Mouse (Mus musculus) cerebellum, adult 9-10 months (tissue): ENCODE data around the gene Upf3a.
"Not testable (repeated sequence)": the region's sequence is repeated elsewhere in the genome, so short reads cannot be mapped to it uniquely, and the experiment has no call there.

Source experiments
- DNase-seq: peaks from one replicate; pipeline ENCODE4 v3.0.0; 2022

Upf3a gene

GRCm38 (mm10) chr8:13785250-13785763, at the start of gene Upf3a:
Gene Upf3a (plus strand): TSS chr8:13785615.
- DNase-seq, result peak; percentile 92

DNA sequence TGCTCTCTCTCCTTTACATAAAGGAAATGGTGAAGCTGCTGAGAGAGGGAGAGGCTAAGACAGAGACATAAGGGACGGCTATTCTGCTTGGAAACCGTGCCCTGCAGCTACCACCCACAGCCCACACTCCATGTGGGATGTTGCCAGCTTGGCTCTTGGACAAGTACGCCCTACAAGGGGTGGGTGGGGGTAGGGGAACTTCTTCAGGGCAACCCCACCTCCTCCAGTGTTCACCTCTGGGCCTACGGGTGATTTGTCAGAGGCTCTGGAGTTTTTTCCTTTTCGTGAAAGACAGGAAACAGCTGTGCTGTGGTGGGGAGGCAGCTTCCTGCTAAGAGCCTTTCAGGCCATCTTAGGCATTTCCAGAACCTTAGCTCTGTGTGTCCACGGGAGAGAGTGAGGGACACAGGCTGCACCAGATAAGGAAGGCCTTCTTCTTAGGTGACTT, 45.1 kb upstream of the Upf3a start:
- no peak for DNase-seq

DNA sequence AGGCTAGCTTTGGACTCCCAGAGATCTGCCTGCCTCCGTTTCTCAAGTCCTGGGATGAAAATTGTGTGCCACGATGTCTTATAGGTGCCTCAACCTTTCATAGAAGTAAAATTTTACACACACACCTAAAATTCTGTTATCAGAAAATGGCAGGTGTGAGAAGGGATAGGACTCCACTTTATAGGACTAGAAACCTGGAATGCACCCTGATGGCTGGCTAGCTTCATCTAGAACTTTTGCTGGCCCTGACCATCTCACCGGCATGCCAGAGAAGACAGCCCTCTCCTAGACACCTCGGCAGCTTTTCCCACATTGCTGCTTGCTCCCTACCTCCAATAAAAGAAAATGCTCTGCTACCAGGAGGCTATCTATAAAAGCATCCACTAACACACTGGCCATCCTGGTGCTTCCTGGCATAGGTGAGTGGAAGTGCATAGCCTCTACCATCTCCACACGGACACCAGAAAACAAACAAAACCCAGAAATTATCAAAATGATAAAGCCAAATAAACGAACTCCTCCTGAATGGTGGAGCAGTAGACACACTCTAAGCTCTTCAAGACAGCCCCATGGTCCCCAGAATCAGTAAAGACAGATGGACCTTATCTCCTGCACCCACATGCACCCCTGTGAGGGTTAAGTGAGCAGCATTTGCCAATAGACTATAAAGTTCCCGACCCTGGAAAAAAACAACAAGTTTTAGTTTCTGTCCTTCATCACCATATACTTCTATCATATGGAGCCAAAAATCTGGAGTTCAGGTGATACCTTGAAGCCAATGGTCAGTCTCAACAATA, 44.4 kb upstream of the Upf3a start:
- no peak for DNase-seq

DNA sequence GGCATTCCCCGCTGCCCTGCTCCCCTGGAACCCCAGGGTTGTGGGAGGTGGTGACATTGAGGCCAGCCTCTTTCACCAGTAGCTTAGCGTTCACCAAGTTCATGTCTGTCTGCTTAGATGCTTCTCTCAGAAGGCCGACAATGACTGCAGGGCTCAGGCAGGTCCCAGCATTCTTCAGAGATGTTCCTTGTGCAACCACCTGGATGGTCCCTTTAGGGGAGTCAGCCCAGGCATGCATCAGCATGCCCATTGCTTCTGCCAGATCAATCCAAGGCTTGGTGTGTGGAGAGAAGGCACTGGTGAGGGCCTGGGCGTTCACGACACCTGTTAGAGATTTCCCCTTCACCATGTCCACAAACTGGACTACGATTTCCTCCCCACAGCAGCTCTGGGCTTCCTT, 39.2 kb upstream of the Upf3a start:
- not testable (repeated sequence) for DNase-seq

DNA sequence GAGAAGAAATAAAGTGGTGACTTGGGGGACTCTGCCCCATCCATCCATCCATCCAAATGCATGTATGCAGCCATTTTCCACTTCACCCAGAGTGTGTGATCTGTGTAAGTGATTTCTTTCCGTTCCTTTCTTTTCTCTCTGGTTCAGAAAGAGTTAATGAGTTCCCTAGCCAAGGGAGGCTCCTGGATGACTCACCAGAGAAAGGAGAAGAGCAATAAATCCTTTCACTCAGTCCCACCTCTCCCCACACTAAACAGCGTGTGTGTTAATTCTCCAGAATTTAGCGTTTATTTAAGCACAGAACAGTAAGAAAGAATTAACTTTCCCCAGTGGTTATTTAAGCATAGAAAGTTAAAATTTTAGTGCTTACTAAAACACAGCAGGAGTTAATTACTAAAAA, 37.8 kb upstream of the Upf3a start:
- DNase-seq, result no peak

- DNase-seq, result peak; percentile 75
These were observed 31.7 kb upstream of the Upf3a start for GRCm38 (mm10) chr8:13753680-13754079.

- no peak for DNase-seq
These were observed 28.9 kb upstream of the Upf3a start for GRCm38 (mm10) chr8:13756480-13756879.

GRCm38 (mm10) chr8:13756982-13757804, 28.2 kb upstream of the Upf3a start, which contains the start of gene Cdc16:
Gene Cdc16 (plus strand): TSS chr8:13757676.
- DNase-seq, result peak; percentile 89

DNA sequence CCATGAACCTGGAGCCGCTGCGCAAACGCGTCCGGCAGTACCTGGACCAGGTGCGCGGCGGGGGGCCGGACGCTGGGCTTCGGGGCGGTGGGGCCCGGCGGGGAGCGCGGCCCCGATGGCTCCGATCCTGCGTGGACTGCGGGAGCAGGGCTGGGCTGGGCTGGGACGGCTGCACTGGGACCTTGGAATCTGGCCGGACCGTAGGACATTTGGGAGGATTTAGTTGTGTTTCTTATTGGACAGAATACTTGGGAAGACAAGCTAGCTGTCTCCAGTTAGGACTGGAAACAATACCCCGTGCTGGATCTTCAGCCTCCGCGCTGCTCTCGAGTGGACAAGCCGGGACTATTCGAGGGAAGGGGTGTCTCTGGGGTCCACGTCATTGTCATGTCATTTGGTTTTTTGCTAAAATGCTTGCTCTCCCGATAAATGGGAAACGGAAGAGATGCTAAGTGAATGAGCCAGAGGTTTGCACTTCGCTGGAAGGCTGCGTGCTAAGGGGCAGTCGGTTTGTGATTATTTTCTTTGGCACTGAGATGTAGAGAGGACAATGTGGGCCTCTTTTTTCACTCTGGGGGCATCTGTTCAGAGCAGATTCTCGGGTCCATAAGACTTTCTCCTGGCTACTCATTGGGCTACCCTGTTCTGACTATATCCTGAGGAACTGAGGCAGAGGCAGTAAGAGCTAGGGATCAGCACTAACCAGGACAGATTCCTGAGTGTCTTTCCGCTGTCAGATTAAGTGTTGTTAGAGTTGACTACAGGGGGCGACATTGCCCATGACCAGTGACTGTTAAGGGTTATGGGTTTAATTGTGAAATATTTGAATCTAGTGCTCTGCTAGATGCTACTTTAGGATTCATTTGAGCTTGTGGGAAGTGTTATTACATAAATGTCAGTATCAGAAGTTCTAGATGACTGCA, 27.3 kb upstream of the Upf3a start:
- peak; percentile 50 for DNase-seq

- DNase-seq, result no peak
These were observed 16.2 kb upstream of the Upf3a start for GRCm38 (mm10) chr8:13769206-13769605.

DNA sequence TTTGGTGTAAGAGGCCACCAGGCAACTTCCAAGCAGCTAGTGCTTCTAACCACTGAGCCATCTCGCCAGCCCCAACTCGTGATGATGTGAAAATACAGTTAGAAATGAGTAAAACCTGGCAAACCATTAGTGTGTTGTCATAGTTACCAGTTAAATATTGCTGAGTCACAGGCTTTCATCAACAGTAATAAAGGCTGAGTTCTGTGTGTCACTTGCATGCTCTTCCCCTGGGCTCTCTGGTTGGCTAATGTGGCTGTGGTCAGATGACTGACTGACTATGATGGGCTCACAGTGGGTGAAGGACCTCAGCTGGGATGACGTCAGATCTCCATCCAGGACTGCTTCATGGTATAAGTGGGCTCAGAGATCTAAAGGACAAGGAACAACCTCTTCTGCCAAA, 4.9 kb upstream of the Upf3a start:
- DNase-seq, result no peak

DNA sequence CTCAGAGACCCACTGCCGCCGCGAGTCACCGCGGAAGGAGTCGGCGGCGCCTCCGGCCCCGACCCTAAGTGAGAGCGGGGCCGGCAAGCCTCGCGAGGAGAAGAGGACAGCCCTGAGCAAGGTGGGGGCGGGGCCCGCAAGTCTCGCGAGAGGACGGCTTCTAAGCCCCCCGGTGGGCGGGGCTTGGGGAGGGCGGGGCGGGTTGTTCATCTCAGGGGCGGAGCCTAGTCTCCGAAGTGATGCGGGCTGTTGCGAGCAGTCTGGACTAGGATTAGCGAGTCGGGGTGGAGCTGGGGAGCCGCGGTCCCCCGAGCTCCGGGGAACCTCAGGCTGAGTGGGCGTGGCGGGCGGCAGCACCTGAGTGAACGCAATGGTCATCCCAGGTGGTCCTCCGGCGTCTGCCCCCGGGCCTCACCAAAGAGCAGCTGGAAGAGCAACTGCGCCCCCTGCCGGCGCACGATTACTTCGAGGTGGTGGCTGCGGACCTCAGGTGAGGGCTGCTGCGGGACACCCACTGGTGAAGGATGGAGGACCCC, 417 bp downstream of the Upf3a start:
- DNase-seq, result peak; percentile 94

GRCm38 (mm10) chr8:13789606-13790005, 4.2 kb downstream of the Upf3a start:
- DNase-seq, result no peak

- no peak for DNase-seq
These were observed 7.8 kb downstream of the Upf3a start for GRCm38 (mm10) chr8:13793097-13793745.

DNA sequence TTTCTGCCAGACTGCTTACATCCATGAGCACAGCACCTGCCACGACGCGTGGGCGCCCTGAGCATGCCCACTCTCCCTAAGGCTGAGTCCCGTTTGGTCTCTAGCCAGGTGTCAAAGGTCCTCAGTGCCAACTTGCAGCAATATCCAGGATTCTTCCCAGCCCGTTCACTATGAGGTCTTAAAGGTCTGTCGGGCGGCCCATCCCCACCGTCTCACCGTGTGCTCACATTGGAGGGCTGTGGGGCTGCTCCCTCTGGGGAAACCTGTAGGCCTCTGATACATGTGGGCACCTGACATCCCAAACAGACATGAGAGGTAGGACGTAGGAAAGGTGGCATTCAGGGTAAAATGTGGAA, 8.3 kb downstream of the Upf3a start:
- DNase-seq, result no peak

DNA sequence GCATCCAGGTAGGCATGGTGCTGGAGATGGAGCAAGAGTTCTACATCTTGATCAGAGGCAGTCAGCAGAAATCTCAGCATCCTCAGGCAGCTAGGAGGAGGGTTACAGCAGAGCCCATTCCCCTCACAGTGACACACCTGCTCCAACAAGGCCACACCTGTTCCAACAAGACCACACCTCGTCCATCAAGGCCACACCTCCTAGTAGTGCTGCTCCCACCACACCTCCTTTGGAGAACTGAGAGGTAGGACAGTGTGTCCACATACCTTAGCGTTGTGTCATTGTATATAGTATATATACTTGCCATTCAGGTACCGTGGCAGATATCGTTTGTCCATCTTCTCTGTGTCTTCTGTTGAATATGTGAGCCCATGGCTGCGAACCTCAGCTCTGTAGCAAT, 12.3 kb downstream of the Upf3a start:
- no peak for DNase-seq

DNA sequence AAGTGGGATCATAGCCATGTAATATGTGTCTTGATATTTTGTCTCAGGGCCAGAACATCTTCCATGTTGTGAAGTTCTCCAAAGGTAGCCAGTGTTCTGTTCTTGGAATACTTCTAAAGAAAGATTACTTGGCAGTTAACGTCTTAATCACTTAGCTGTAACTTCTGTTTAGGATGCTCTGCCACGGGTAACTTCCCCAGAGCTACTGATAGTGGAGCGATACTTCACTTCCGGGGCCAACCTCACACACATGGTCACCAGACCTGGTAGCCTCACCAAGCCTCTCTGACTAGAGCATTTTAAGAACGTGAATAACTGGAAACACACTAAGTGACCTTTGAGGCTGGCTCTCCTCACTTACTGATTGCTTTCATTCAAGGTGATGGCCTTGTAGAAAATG, 14.2 kb downstream of the Upf3a start:
- DNase-seq, result no peak

DNA sequence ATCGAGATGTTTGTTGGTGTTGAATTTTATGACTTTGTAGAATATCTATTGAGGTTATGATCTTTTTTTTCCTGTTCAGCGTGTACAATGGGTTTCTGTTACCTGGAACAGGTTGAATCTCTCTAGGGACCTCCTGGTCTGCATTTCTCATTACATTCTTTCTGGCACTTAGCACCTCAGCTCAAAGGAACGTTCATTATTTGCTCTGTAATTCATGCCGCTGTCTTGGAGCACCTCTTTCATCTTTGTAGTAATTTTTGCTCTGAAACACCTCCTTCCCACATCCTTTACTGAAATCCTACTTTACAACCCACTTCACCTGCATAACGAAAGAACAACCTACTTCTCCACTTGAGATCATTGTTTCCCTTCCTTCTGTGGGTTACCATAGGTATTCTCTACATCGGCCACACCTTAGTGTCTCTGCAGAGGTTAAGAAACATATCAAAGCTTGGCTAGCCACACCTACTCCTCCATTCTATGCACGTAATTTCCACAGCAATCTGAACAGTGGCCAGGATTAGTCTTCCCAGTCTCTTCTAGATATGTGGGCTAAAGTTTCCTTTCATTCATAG, 43.3 kb downstream of the Upf3a start:
- no peak for DNase-seq

DNA sequence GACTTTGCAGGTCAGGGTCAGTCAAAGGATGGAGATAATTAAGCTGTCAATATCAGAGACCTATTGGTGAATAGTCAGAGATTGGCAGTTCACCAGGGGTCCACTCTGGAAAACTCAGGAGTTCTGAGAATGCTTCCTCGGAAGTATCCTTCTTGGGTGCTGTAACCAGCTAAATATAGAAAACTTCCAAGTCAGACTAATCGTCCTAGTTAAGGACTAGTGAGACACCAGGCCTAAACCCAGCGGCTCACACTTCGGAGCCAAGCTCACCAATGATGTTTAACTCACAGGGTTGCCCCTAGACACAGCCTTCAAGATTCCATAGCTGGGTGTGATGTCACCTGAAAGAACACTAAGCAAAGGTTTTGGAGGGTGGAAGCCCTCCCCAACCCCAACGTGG, 52.9 kb downstream of the Upf3a start, which contains the start of gene AF366264:
TSS of gene AF366264 (minus strand) at position 101 of the 400 bp plus-strand sequence.
- DNase-seq, result not testable (repeated sequence)

DNA sequence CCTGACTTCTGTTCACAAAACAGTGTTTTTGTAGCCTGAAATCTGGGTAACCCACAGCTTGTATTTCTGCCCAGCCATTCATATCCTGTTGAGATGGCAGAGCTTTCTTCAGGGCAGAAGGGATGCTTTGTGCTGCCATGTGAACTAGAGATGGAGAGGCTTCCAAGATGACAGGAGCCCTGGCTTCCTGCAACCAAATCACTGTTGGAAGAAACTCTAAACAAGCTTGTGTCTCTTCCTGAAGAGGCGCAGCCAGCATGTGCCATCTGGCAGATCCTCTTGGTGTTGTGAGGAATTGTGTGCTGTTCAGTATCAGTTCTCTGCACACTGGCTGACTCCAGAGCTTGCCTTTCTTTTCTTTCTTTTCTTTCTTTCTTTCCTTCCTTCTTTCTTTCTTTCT, 57.9 kb downstream of the Upf3a start:
- peak; percentile 64 for DNase-seq
